Mouse (Mus musculus) E14TG2a.4 (cell line): ENCODE measurements around the gene Ttc7.

Source experiments
- H3K27me3 ChIP-seq: 2 replicates; pipeline ENCODE4 v1.6.1; 2014; ENCODE audit warnings: low read length, control low read depth; ENCODE audit not compliant: insufficient read depth
- H3K36me3 ChIP-seq: 2 replicates; pipeline ENCODE4 v1.6.1; 2014; ENCODE audit warnings: low read length, control low read depth; ENCODE audit not compliant: insufficient read depth
- H3K4me1 ChIP-seq: replicated peaks from 2 replicates; pipeline ENCODE4 v1.6.1; 2014; ENCODE audit warnings: low read depth, low read length, control low read depth
- H3K4me3 ChIP-seq: replicated peaks from 2 replicates; pipeline ENCODE4 v1.5.1; 2014; ENCODE audit warnings: mild to moderate bottlenecking, low read length
- H3K9me3 ChIP-seq: 2 replicates; pipeline ENCODE4 v1.6.1; 2014; ENCODE audit warnings: low read length, control low read depth
- CTCF ChIP-seq: conservative IDR thresholded peaks from 2 replicates; pipeline ENCODE4 v1.5.1; 2014; ENCODE audit warnings: low read length
- NANOG ChIP-seq: IDR thresholded peaks from 2 replicates; pipeline ENCODE4 v1.6.1; 2014; ENCODE audit warnings: borderline replicate concordance, low read length, mixed read lengths
- POU5F1 ChIP-seq: IDR thresholded peaks from 2 replicates; pipeline ENCODE4 v1.6.1; 2014; ENCODE audit warnings: low read length, borderline replicate concordance

The Ttc7 gene

GRCm38 (mm10) chr17:87282706-87283053 is at the start of gene Ttc7:
TSS of gene Ttc7 (plus strand) at chr17:87282886.
- Histone ChIP-seq H3K27me3 (peaks cover 50% of the 10 kb centered on the region), H3K4me1 (peaks cover 34% of the 10 kb centered on the region), H3K9me3 (no peaks in the 10 kb centered on the region), H3K4me3 (peak within 1 kb of the TSS; percentile 96), H3K36me3 (no peaks in the 10 kb centered on the region)
- TF ChIP-seq CTCF (no peak), NANOG (no peak), POU5F1 (no peak)

DNA sequence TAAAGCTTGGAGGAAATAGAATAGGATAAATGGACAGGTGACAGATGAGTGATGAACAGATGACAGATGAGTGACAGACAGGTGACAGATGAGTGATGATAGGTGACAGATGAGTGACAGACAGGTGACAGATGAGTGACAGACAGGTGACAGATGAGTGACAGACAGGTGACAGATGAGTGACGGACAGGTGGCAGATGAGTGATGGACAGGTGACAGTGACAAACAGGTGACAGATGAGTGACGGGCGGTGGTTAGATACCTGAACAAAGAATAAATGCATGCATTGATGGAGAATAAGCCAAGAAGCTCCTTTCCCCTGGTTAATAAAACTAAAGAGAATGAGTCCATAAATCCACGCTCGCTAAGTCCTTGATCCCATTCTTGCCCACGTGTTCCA is 47.7 kb upstream of the Ttc7 start:
- no peaks in the 10 kb centered on the region for H3K36me3 ChIP-seq
- no peaks in the 10 kb centered on the region for H3K4me1 ChIP-seq
- no peak for TF ChIP-seq NANOG
- TF ChIP-seq CTCF = no peak
- TF ChIP-seq POU5F1 = no peak

GRCm38 (mm10) chr17:87236725-87237650 is 45.7 kb upstream of the Ttc7 start:
- H3K36me3 ChIP-seq = no peaks in the 10 kb centered on the region
- TF ChIP-seq CTCF = no peak
- TF ChIP-seq POU5F1 = no peak
- no peak for TF ChIP-seq NANOG
- 0 out of 2 replicates have a peak, but pooled peaks cover 3% of the 10 kb centered on the region for H3K9me3 ChIP-seq
- no peaks in the 10 kb centered on the region for H3K4me1 ChIP-seq
- H3K4me3 ChIP-seq = no peak overlapping the region
- peaks cover 5% of the 10 kb centered on the region; the same call in 1 of the 2 replicates for H3K27me3 ChIP-seq

More for the DNA sequence above, 47.7 kb upstream of the Ttc7 start:
- Histone ChIP-seq H3K27me3 (no peaks in the 10 kb centered on the region; the same call in 1 of the 2 replicates), H3K9me3 (0 out of 2 replicates have a peak, but pooled peaks cover 3% of the 10 kb centered on the region), H3K4me3 (no peak overlapping the region)

- Histone ChIP-seq H3K27me3 (peaks cover 5% of the 10 kb centered on the region; the same call in 1 of the 2 replicates), H3K4me3 (no peak overlapping the region), H3K4me1 (no peaks in the 10 kb centered on the region), H3K9me3 (0 out of 2 replicates have a peak, but pooled peaks cover 1% of the 10 kb centered on the region), H3K36me3 (no peaks in the 10 kb centered on the region)
- TF ChIP-seq CTCF (no peak), NANOG (no peak), POU5F1 (no peak)
These were observed 44.9 kb upstream of the Ttc7 start for GRCm38 (mm10) chr17:87237826-87238225.

DNA sequence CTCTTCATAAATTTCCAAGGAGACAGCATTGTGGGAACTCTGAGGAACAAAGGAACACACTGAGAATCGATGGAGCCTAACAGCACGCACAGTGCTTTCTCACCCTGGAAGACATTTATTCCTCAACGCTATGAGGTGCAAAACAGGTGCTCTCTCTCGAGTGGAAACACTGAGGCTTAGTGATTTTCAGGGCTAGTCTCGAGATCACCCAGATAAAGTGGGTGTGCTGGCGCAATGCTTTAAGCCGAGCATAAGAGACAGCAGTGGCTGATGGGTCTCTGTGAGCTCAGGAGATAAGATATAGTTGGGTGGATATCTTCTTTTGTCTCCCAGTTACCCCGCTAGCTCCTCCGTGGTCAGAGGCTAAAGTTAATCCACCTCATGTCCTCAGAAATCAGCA is 36.6 kb upstream of the Ttc7 start:
- Histone ChIP-seq H3K9me3 (no peaks in the 10 kb centered on the region), H3K27me3 (0 out of 2 replicates have a peak, but pooled peaks cover 5% of the 10 kb centered on the region), H3K4me3 (no peak overlapping the region), H3K4me1 (no peaks in the 10 kb centered on the region), H3K36me3 (no peaks in the 10 kb centered on the region)
- TF ChIP-seq POU5F1 (no peak), CTCF (no peak), NANOG (no peak)

GRCm38 (mm10) chr17:87254384-87254783 is 28.3 kb upstream of the Ttc7 start:
- H3K4me3 ChIP-seq = no peak overlapping the region
- peaks cover 8% of the 10 kb centered on the region for H3K4me1 ChIP-seq
- H3K27me3 ChIP-seq = no peaks in the 10 kb centered on the region
- H3K36me3 ChIP-seq = peaks cover 49% of the 10 kb centered on the region
- TF ChIP-seq CTCF (no peak), NANOG (no peak), POU5F1 (no peak)
- no peaks in the 10 kb centered on the region for H3K9me3 ChIP-seq

- Histone ChIP-seq H3K9me3 (no peaks in the 10 kb centered on the region), H3K4me1 (peaks cover 11% of the 10 kb centered on the region), H3K36me3 (peaks cover 59% of the 10 kb centered on the region), H3K27me3 (no peaks in the 10 kb centered on the region), H3K4me3 (no peak overlapping the region)
- TF ChIP-seq POU5F1 (no peak), CTCF (no peak), NANOG (no peak)
These were observed 27.0 kb upstream of the Ttc7 start for GRCm38 (mm10) chr17:87255672-87256071.

DNA sequence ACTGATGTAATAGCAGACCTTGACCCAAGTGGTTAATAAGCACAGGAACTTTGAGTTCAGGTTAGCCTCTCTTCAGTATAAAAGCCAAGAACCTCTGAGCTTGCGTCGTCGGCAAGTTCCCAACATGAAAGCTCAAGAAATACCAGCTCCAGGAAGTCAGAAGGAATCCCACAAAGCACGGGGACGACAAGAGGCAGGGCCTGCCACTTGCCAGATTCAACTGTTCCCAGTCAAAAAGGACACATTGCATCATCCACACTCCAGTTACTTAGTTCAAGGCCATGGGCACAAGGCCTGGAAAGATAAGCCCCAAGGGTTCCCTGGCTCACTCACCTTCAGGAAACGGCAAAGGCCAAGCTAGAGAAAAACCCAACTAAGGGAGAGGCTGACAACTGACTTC is 19.3 kb upstream of the Ttc7 start:
- TF ChIP-seq CTCF (no peak), POU5F1 (no peak), NANOG (no peak)
- Histone ChIP-seq H3K4me1 (peaks cover 35% of the 10 kb centered on the region), H3K9me3 (no peaks in the 10 kb centered on the region)

More for the DNA sequence above, 19.3 kb upstream of the Ttc7 start:
- H3K36me3 ChIP-seq = peaks cover 17% of the 10 kb centered on the region
- peaks cover 16% of the 10 kb centered on the region for H3K27me3 ChIP-seq
- H3K4me3 ChIP-seq = no peak overlapping the region
